12 mouse cellular contexts compared by ENCODE assay signal in genomic region chr8:71535663-71536062, GRCm38 (mm10). TPM values are rescaled to one million over a fixed set of nuclear protein-coding genes. Genes with fewer than 3 reads are reported as not detected.
DNase-seq lines count a peak whose midpoint lies in the region; ATAC-seq and TF ChIP-seq lines count a peak whose summit lies in the region.
"Had no signal": no experiment of that assay in that cellular context is flagged by ENCODE, and none has a peak within 500 bp of the region (broad histone marks: within the 10 kb centered on the region; RNA-seq: fewer than 3 reads in every experiment).

No protein-coding gene starts in this region.

- H3K27me3 ChIP-seq in heart, embryonic 13.5 days (replicated peaks), result peaks cover 22% of the 10 kb centered on the region
- peaks cover 17% of the 10 kb centered on the region for H3K27me3 ChIP-seq in heart, embryonic 10.5 days (ENCODE audit: insufficient read depth, poor library complexity, severe bottlenecking)
- no peaks in the 10 kb centered on the region for H3K27me3 ChIP-seq in megakaryocyte, embryonic 14.5 days (replicated peaks)
- H3K27me3 ChIP-seq in intestine, postnatal 0 days (replicated peaks; ENCODE audit: control insufficient read depth, insufficient read depth, low read length), result no peaks in the 10 kb centered on the region

- no peak for TF ChIP-seq CTCF in intestine, postnatal 0 days (IDR thresholded peaks at IDR 0.05; ENCODE audit: low read depth)

- no peak for ATAC-seq in heart, embryonic 13.5 days (ENCODE audit: extremely low read depth, insufficient number of reproducible peaks, low FRiP score, low TSS enrichment)
- no peak for ATAC-seq in megakaryocyte, adult 5-6 weeks (ENCODE audit: poor library complexity, severe bottlenecking)
- ATAC-seq in intestine, postnatal 0 days, result no peak

- H3K27ac ChIP-seq in heart, embryonic 13.5 days (replicated peaks), result no peak overlapping the region
- no peak overlapping the region for H3K27ac ChIP-seq in heart, embryonic 10.5 days
- H3K27ac ChIP-seq in intestine, postnatal 0 days (ENCODE audit: low read depth, low read length), result no peak overlapping the region
- H3K27ac ChIP-seq: layer of hippocampus, adult 2 months; neural tube, embryonic 12.5 days had no signal

- peaks cover 14% of the 10 kb centered on the region for H3K4me1 ChIP-seq in heart, embryonic 13.5 days
- peaks cover 27% of the 10 kb centered on the region for H3K4me1 ChIP-seq in heart, embryonic 10.5 days
- H3K4me1 ChIP-seq in megakaryocyte, embryonic 14.5 days, result peaks cover 60% of the 10 kb centered on the region
- 0 out of 2 replicates have a peak, but pooled peaks cover 3% of the 10 kb centered on the region for H3K4me1 ChIP-seq in intestine, postnatal 0 days (replicated peaks; ENCODE audit: control insufficient read depth, insufficient read depth, low read length)

- 0 out of 2 replicates have a peak overlapping the region, but pooled peaks have one; percentile 58 for H3K4me3 ChIP-seq in heart, embryonic 13.5 days
- H3K4me3 ChIP-seq in heart, embryonic 10.5 days, result no peak overlapping the region
- H3K4me3 ChIP-seq in megakaryocyte, embryonic 14.5 days (replicated peaks), result peak overlapping the region; percentile 92
- H3K4me3 ChIP-seq in intestine, postnatal 0 days (ENCODE audit: low read depth, low read length), result no peak overlapping the region
- H3K4me3 ChIP-seq: layer of hippocampus, adult 2 months; neural tube, embryonic 12.5 days had no signal

- DNase-seq in heart, embryonic 10.5 days (ENCODE audit: low spot score), result no peak
- DNase-seq in thymus, postnatal 14 days, result peak; percentile 76
- DNase-seq in urinary bladder, postnatal 10 days (ENCODE audit: low spot score), result no peak
- DNase-seq in cerebellum, postnatal 10 days, result no peak
- DNase-seq: spleen, adult 18-20 months had no signal

- H3K9me3 ChIP-seq in heart, embryonic 13.5 days, result no peaks in the 10 kb centered on the region
- H3K9me3 ChIP-seq in heart, embryonic 10.5 days, result no peaks in the 10 kb centered on the region
- H3K9me3 ChIP-seq in megakaryocyte, embryonic 14.5 days, result no peaks in the 10 kb centered on the region
- H3K9me3 ChIP-seq in intestine, postnatal 0 days (ENCODE audit: control insufficient read depth), result no peaks in the 10 kb centered on the region
- H3K9me3 ChIP-seq: neural tube, embryonic 12.5 days had no signal

- peak overlapping the region; percentile 69 for H3K4me2 ChIP-seq in heart, embryonic 13.5 days
- H3K4me2 ChIP-seq in intestine, postnatal 0 days (replicated peaks; ENCODE audit: low read depth), result peak overlapping the region; percentile 77
- H3K4me2 ChIP-seq: neural tube, embryonic 12.5 days had no signal

- 66% methylated on average over 5 of the region's 5 CpGs for WGBS in heart, embryonic 13.5 days
- 54% methylated on average over 5 of the region's 5 CpGs for WGBS in heart, embryonic 10.5 days
- 69% methylated on average over 5 of the region's 5 CpGs for WGBS in intestine, postnatal 0 days

- H3K36me3 ChIP-seq in heart, embryonic 13.5 days, result no peaks in the 10 kb centered on the region
- H3K36me3 ChIP-seq in heart, embryonic 10.5 days, result no peaks in the 10 kb centered on the region
- H3K36me3 ChIP-seq in megakaryocyte, embryonic 14.5 days (replicated peaks; ENCODE audit: low read length), result peaks cover 12% of the 10 kb centered on the region
- H3K36me3 ChIP-seq in intestine, postnatal 0 days (ENCODE audit: control insufficient read depth, insufficient read depth), result no peaks in the 10 kb centered on the region
- H3K36me3 ChIP-seq: neural tube, embryonic 12.5 days had no signal

- peak overlapping the region; percentile 60 for H3K9ac ChIP-seq in heart, embryonic 13.5 days
- H3K9ac ChIP-seq in intestine, postnatal 0 days (ENCODE audit: low read depth, low read length), result no peak overlapping the region
- H3K9ac ChIP-seq: neural tube, embryonic 12.5 days had no signal

RNA-seq across cellular contexts. Expression of gene Bst2, which starts 1.6 kb away (rescaled TPM):
- polyA plus RNA-seq in heart, embryonic 13.5 days (2015; fragmentation: Nextera tagmentation; extraction: Ambion mirVana), result 34.0 and 39.5 TPM in 2 replicates
- 16.8 and 20.7 TPM in 2 replicates for polyA plus RNA-seq in heart, embryonic 10.5 days (2016; fragmentation: Nextera tagmentation; extraction: Ambion mirVana)
- polyA plus RNA-seq in megakaryocyte, embryonic 14.5 days (2012; ENCODE audit: insufficient read depth, low replicate concordance), result 105 and 345 TPM in 2 replicates
- 19.6 and 23.1 TPM in 2 replicates for total RNA-seq in megakaryocyte, adult 5-6 weeks (2015)
- 91.4 and 111 TPM in 2 replicates for total RNA-seq in megakaryocyte, adult 5-6 weeks (2017)
- polyA plus RNA-seq in intestine, postnatal 0 days (2015; fragmentation: Nextera tagmentation; extraction: Ambion mirVana), result 85.5 and 91.5 TPM in 2 replicates

RNA-seq across cellular contexts. Expression of gene Mvb12a, which starts 7.1 kb away (rescaled TPM):
- polyA plus RNA-seq in heart, embryonic 13.5 days (2015; fragmentation: Nextera tagmentation; extraction: Ambion mirVana), result 58.8 and 59.5 TPM in 2 replicates
- 71.9 and 75.6 TPM in 2 replicates for polyA plus RNA-seq in heart, embryonic 10.5 days (2016; fragmentation: Nextera tagmentation; extraction: Ambion mirVana)
- polyA plus RNA-seq in megakaryocyte, embryonic 14.5 days (2012; ENCODE audit: insufficient read depth, low replicate concordance), result 199 and 226 TPM in 2 replicates
- total RNA-seq in megakaryocyte, adult 5-6 weeks (2015), result 47.1 and 48.5 TPM in 2 replicates
- 42.8 and 68.8 TPM in 2 replicates for total RNA-seq in megakaryocyte, adult 5-6 weeks (2017)
- 133 and 143 TPM in 2 replicates for polyA plus RNA-seq in intestine, postnatal 0 days (2015; fragmentation: Nextera tagmentation; extraction: Ambion mirVana)

RNA-seq across cellular contexts. Expression of gene Ccdc194, which starts 10.2 kb away (rescaled TPM):
- 0.48 and 0.65 TPM in 2 replicates for polyA plus RNA-seq in heart, embryonic 13.5 days (2015; fragmentation: Nextera tagmentation; extraction: Ambion mirVana)
- 0.99 and 1.3 TPM in 2 replicates for polyA plus RNA-seq in heart, embryonic 10.5 days (2016; fragmentation: Nextera tagmentation; extraction: Ambion mirVana)
- polyA plus RNA-seq in megakaryocyte, embryonic 14.5 days (2012; ENCODE audit: insufficient read depth, low replicate concordance), result 0.16 TPM in 1 of 2 replicates, not detected in the other
- total RNA-seq in megakaryocyte, adult 5-6 weeks (2015), result not detected in 2 replicates
- total RNA-seq in megakaryocyte, adult 5-6 weeks (2017), result not detected in 2 replicates
- polyA plus RNA-seq in intestine, postnatal 0 days (2015; fragmentation: Nextera tagmentation; extraction: Ambion mirVana), result 0.08 TPM in 1 of 2 replicates, not detected in the other
- total RNA-seq: layer of hippocampus, adult 2 months; MEL had no signal

RNA-seq across cellular contexts. Expression of gene Tmem221, which starts 23.0 kb away (rescaled TPM):
- polyA plus RNA-seq in heart, embryonic 13.5 days (2015; fragmentation: Nextera tagmentation; extraction: Ambion mirVana), result 0.27 and 0.41 TPM in 2 replicates
- polyA plus RNA-seq in heart, embryonic 10.5 days (2016; fragmentation: Nextera tagmentation; extraction: Ambion mirVana), result 0.37 and 0.97 TPM in 2 replicates
- polyA plus RNA-seq in megakaryocyte, embryonic 14.5 days (2012; ENCODE audit: insufficient read depth, low replicate concordance), result 1.3 TPM in 1 of 2 replicates, not detected in the other
- total RNA-seq in megakaryocyte, adult 5-6 weeks (2015), result 1.7 and 1.8 TPM in 2 replicates
- total RNA-seq in megakaryocyte, adult 5-6 weeks (2017), result 0.57 and 0.99 TPM in 2 replicates
- 0.66 and 0.90 TPM in 2 replicates for polyA plus RNA-seq in intestine, postnatal 0 days (2015; fragmentation: Nextera tagmentation; extraction: Ambion mirVana)

RNA-seq across cellular contexts. Expression of gene Plvap, which starts 24.1 kb away (rescaled TPM):
- polyA plus RNA-seq in heart, embryonic 13.5 days (2015; fragmentation: Nextera tagmentation; extraction: Ambion mirVana), result 133 and 135 TPM in 2 replicates
- 174 and 198 TPM in 2 replicates for polyA plus RNA-seq in heart, embryonic 10.5 days (2016; fragmentation: Nextera tagmentation; extraction: Ambion mirVana)
- polyA plus RNA-seq in megakaryocyte, embryonic 14.5 days (2012; ENCODE audit: insufficient read depth, low replicate concordance), result 4.0 and 6.0 TPM in 2 replicates
- 0.11 and 0.25 TPM in 2 replicates for total RNA-seq in megakaryocyte, adult 5-6 weeks (2015)
- total RNA-seq in megakaryocyte, adult 5-6 weeks (2017), result 0.22 and 0.28 TPM in 2 replicates
- polyA plus RNA-seq in intestine, postnatal 0 days (2015; fragmentation: Nextera tagmentation; extraction: Ambion mirVana), result 109 and 111 TPM in 2 replicates

Comparison
In these comparisons a context has a peak if more than half of its experiments do, and no peak if none do; other contexts are left out.
1. H3K4me3 ChIP-seq: peak in heart, embryonic 13.5 days (single experiment) and megakaryocyte, embryonic 14.5 days (single experiment); none in heart, embryonic 10.5 days (single experiment) and intestine, postnatal 0 days (single experiment).